Mouse (Mus musculus) liver, embryonic 12.5 days (tissue): ENCODE data around the gene Cers5. TPM values are rescaled to one million over a fixed set of nuclear protein-coding genes. Genes with fewer than 3 reads are reported as not detected.
A peak's percentile ranks its signal among the peaks of the same experiment; 100 is the strongest.
"Not testable (repeated sequence)": the region's sequence is repeated elsewhere in the genome, so short reads cannot be mapped to it uniquely, and the experiment has no call there.

Experiments
- ATAC-seq: fragments of 200-750 bp; cut with Nextera tagmentation; 2 replicates; pipeline ENCODE4 v1.8.0; 2017; ENCODE audit warnings: moderate number of reproducible peaks, mild to moderate bottlenecking, moderate library complexity
- H3K27ac ChIP-seq: fragments of 300-500 bp; sonication (generic); 2 replicates; pipeline ENCODE4 v1.5.1; 2016; ENCODE audit warnings: mild to moderate bottlenecking
- H3K27me3 ChIP-seq: fragments of 300-500 bp; sonication (generic); replicated peaks from 2 replicates; pipeline ENCODE4 v1.6.1; 2016; ENCODE audit warnings: mild to moderate bottlenecking, moderate library complexity
- H3K36me3 ChIP-seq: fragments of 300-500 bp; sonication (generic); 2 replicates; pipeline ENCODE4 v1.6.1; 2016; ENCODE audit warnings: mild to moderate bottlenecking, moderate library complexity
- H3K4me1 ChIP-seq: fragments of 300-500 bp; sonication (generic); 2 replicates; pipeline ENCODE4 v1.6.1; 2016
- H3K4me2 ChIP-seq: fragments of 300-500 bp; sonication (generic); 2 replicates; pipeline ENCODE4 v1.6.1; 2016; ENCODE audit warnings: mild to moderate bottlenecking, moderate library complexity
- H3K4me3 ChIP-seq: fragments of 300-500 bp; sonication (generic); 2 replicates; pipeline ENCODE4 v1.5.1; 2016; ENCODE audit warnings: mild to moderate bottlenecking, moderate library complexity
- H3K9ac ChIP-seq: fragments of 300-500 bp; sonication (generic); 2 replicates; pipeline ENCODE4 v1.6.1; 2016; ENCODE audit warnings: mild to moderate bottlenecking, moderate library complexity
- H3K9me3 ChIP-seq: fragments of 300-500 bp; sonication (generic); replicated peaks from 2 replicates; pipeline ENCODE4 v1.6.1; 2016; ENCODE audit warnings: mild to moderate bottlenecking, moderate library complexity
- WGBS: fragments of 180-500 bp; shearing (Covaris S2); methylation state at CpG from one replicate; pipeline ENCODE4 v1.1.7; 2016; ENCODE audit not compliant: insufficient replicate concordance; 5-methylcytosine and 5-hydroxymethylcytosine counted together
- polyA plus RNA-seq: library from polyadenylated mRNA; unstranded; fragments of >200 nt; fragmentation: Nextera tagmentation; extraction: Ambion mirVana; gene quantifications from 2 replicates; pipeline ENCODE4 v1.2.1, GENCODE M21; 2016

Cers5 gene
- 17.8 and 19.1 TPM in 2 replicates for polyA plus RNA-seq

- H3K27me3 ChIP-seq, H3K36me3 ChIP-seq, ATAC-seq, H3K9me3 ChIP-seq: not testable (repeated sequence)
- Histone ChIP-seq H3K4me3 (peak within 1 kb of the TSS; percentile 72), H3K4me1 (peaks cover 26% of the 10 kb centered on the region), H3K9ac (peak within 1 kb of the TSS; percentile 75), H3K27ac (peak within 1 kb of the TSS; percentile 73), H3K4me2 (peak within 1 kb of the TSS; percentile 98)
Observed at GRCm38 (mm10) chr15:99772881-99772924, at the start of gene Cers5. Gene Cers5 (minus strand): TSS chr15:99772885.

GRCm38 (mm10) chr15:99819621-99820279 is 47.1 kb upstream of the Cers5 start:
- 22% methylated on average over 14 of the region's 14 CpGs for WGBS
- peak overlapping the region; percentile 36 for H3K4me3 ChIP-seq
- H3K9me3 ChIP-seq, result no peaks in the 10 kb centered on the region
- H3K27ac ChIP-seq, result peak overlapping the region; percentile 47; the same call in 1 of the 2 replicates
- H3K9ac ChIP-seq, result peak overlapping the region; percentile 45; the same call in 1 of the 2 replicates
- H3K27me3 ChIP-seq, result no peaks in the 10 kb centered on the region
- ATAC-seq, result no peak
- H3K4me1 ChIP-seq, result no peaks in the 10 kb centered on the region
- peaks cover 12% of the 10 kb centered on the region for H3K36me3 ChIP-seq
- peak overlapping the region; percentile 46 for H3K4me2 ChIP-seq

- Histone ChIP-seq H3K9me3 (no peaks in the 10 kb centered on the region), H3K36me3 (peaks cover 12% of the 10 kb centered on the region), H3K4me1 (no peaks in the 10 kb centered on the region), H3K27me3 (no peaks in the 10 kb centered on the region), H3K4me3 (peak overlapping the region; percentile 36), H3K4me2 (peak overlapping the region; percentile 46), H3K9ac (0 out of 2 replicates have a peak overlapping the region, but pooled peaks have one; percentile 45), H3K27ac (peak overlapping the region; percentile 20)
- 26% methylated on average over 6 of the region's 6 CpGs for WGBS
- ATAC-seq, result no peak
Observed at GRCm38 (mm10) chr15:99819109-99819440, 46.4 kb upstream of the Cers5 start.

- Histone ChIP-seq H3K27me3 (no peaks in the 10 kb centered on the region), H3K27ac (peak overlapping the region; percentile 20), H3K9me3 (no peaks in the 10 kb centered on the region), H3K4me3 (peak overlapping the region; percentile 36), H3K4me1 (no peaks in the 10 kb centered on the region), H3K4me2 (peak overlapping the region; percentile 46), H3K9ac (0 out of 2 replicates have a peak overlapping the region, but pooled peaks have one; percentile 45), H3K36me3 (peaks cover 14% of the 10 kb centered on the region)
- no peak for ATAC-seq
- WGBS, result 41% methylated on average over 13 of the region's 13 CpGs
Observed at GRCm38 (mm10) chr15:99818321-99819108, 45.8 kb upstream of the Cers5 start.

GRCm38 (mm10) chr15:99817343-99818235 is 44.9 kb upstream of the Cers5 start:
- 40% methylated on average over 8 of the region's 8 CpGs for WGBS
- Histone ChIP-seq H3K9me3 (no peaks in the 10 kb centered on the region), H3K9ac (no peak overlapping the region), H3K36me3 (peaks cover 15% of the 10 kb centered on the region), H3K4me1 (no peaks in the 10 kb centered on the region), H3K27ac (0 out of 2 replicates have a peak overlapping the region, but pooled peaks have one; percentile 25), H3K27me3 (no peaks in the 10 kb centered on the region), H3K4me3 (peak overlapping the region; percentile 13; the same call in 1 of the 2 replicates), H3K4me2 (peak overlapping the region; percentile 28)
- no peak for ATAC-seq

GRCm38 (mm10) chr15:99815999-99816398 is 43.3 kb upstream of the Cers5 start:
- Histone ChIP-seq H3K4me1 (peaks cover 3% of the 10 kb centered on the region; the same call in 1 of the 2 replicates), H3K9ac (no peak overlapping the region), H3K9me3 (no peaks in the 10 kb centered on the region), H3K4me3 (no peak overlapping the region), H3K27me3 (no peaks in the 10 kb centered on the region), H3K27ac (no peak overlapping the region), H3K36me3 (peaks cover 15% of the 10 kb centered on the region), H3K4me2 (no peak overlapping the region)
- no peak for ATAC-seq
- 76% methylated on average over 4 of the region's 4 CpGs for WGBS

- peaks cover 15% of the 10 kb centered on the region for H3K36me3 ChIP-seq
- H3K27ac ChIP-seq, result no peak overlapping the region
- H3K4me3 ChIP-seq, result no peak overlapping the region
- no peak overlapping the region for H3K4me2 ChIP-seq
- no peaks in the 10 kb centered on the region for H3K9me3 ChIP-seq
- peaks cover 3% of the 10 kb centered on the region; the same call in 1 of the 2 replicates for H3K4me1 ChIP-seq
- no peak overlapping the region for H3K9ac ChIP-seq
- WGBS, result 78% methylated on average over 24 of the region's 24 CpGs
- no peaks in the 10 kb centered on the region for H3K27me3 ChIP-seq
- ATAC-seq, result no peak
Observed at GRCm38 (mm10) chr15:99814554-99815260, 42.0 kb upstream of the Cers5 start.

GRCm38 (mm10) chr15:99813639-99814038 is 41.0 kb upstream of the Cers5 start:
- Histone ChIP-seq H3K4me3 (no peak overlapping the region), H3K36me3 (peaks cover 15% of the 10 kb centered on the region), H3K4me2 (no peak overlapping the region), H3K27ac (no peak overlapping the region), H3K9me3 (no peaks in the 10 kb centered on the region), H3K4me1 (peaks cover 3% of the 10 kb centered on the region; the same call in 1 of the 2 replicates), H3K9ac (no peak overlapping the region), H3K27me3 (no peaks in the 10 kb centered on the region)
- WGBS, result 77% methylated on average over 6 of the region's 6 CpGs
- no peak for ATAC-seq

- H3K4me2 ChIP-seq, result no peak overlapping the region
- no peaks in the 10 kb centered on the region for H3K27me3 ChIP-seq
- H3K4me1 ChIP-seq, result peaks cover 3% of the 10 kb centered on the region; the same call in 1 of the 2 replicates
- WGBS, result 63% methylated on average over 7 of the region's 7 CpGs
- H3K4me3 ChIP-seq, result no peak overlapping the region
- ATAC-seq, result no peak
- H3K27ac ChIP-seq, result no peak overlapping the region
- H3K9ac ChIP-seq, result no peak overlapping the region
- H3K9me3 ChIP-seq, result no peaks in the 10 kb centered on the region
- peaks cover 15% of the 10 kb centered on the region for H3K36me3 ChIP-seq
Observed at GRCm38 (mm10) chr15:99812097-99812496, 39.4 kb upstream of the Cers5 start.

- H3K27me3 ChIP-seq, result no peaks in the 10 kb centered on the region
- H3K4me2 ChIP-seq, result no peak overlapping the region
- H3K36me3 ChIP-seq, result peaks cover 14% of the 10 kb centered on the region
- no peak overlapping the region for H3K9ac ChIP-seq
- H3K27ac ChIP-seq, result no peak overlapping the region
- H3K9me3 ChIP-seq, result no peaks in the 10 kb centered on the region
- 65% methylated on average over 21 of the region's 21 CpGs for WGBS
- no peak overlapping the region for H3K4me3 ChIP-seq
- peaks cover 10% of the 10 kb centered on the region for H3K4me1 ChIP-seq
- no peak for ATAC-seq
Observed at GRCm38 (mm10) chr15:99807776-99808735, 35.4 kb upstream of the Cers5 start.

GRCm38 (mm10) chr15:99806171-99806570 is 33.5 kb upstream of the Cers5 start:
- WGBS, result 42% methylated on average over 7 of the region's 7 CpGs

More at GRCm38 (mm10) chr15:99806171-99806570, 33.5 kb upstream of the Cers5 start:
- no peak overlapping the region for H3K27ac ChIP-seq
- H3K9me3 ChIP-seq, result no peaks in the 10 kb centered on the region
- no peak for ATAC-seq
- H3K4me2 ChIP-seq, result no peak overlapping the region
- H3K4me3 ChIP-seq, result no peak overlapping the region
- H3K4me1 ChIP-seq, result peaks cover 7% of the 10 kb centered on the region; the same call in 1 of the 2 replicates
- peaks cover 14% of the 10 kb centered on the region for H3K36me3 ChIP-seq
- no peaks in the 10 kb centered on the region for H3K27me3 ChIP-seq
- H3K9ac ChIP-seq, result no peak overlapping the region
